Mouse (Mus musculus) retina, adult 2 months (tissue): ENCODE data around the gene Tulp4.

Experiments
- DNase-seq: peaks from one replicate; pipeline ENCODE4 v3.0.0-alpha.2; 2012; ENCODE audit warnings: low read depth, low spot score

Gene Tulp4

DNA sequence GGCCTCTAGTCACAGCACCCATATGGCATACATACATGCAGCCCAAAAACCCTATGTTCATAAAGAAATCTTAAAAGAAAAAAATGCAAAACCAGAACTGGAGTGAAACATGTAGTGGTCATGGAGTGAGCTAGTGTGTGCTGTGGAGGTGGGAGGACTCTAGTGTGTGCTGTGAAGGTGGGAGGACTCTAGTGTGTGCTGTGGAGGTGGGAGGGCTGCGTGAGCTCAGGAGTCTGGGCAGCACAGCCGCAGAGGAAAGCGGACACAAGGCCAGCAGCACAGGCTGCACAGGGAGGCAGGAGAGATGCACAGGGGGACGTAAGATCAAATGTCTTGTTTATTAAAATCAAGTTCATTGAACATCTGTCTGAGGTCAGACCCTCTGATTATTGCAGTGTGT, 17.5 kb downstream of the Tulp4 start:
- no peak for DNase-seq

DNA sequence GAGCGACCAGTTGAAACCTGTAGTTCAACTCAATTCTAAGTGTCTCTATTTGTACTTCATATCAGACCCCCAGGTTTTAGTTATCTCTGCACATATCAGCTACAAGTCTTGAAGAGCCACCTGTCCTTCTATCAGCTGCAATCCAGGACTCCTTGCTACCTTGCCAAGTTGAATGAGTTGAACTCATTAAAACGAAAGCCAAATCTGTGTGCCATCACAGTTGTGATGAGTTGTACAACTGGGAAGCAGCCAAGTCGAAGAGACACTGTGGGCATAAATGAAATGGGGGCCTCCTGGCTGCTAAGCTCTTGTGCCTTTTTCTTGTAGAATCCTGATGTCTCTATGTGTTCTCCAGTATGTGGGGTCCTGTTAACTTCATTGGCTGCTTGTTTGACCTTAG, 19.2 kb downstream of the Tulp4 start:
- DNase-seq, result no peak

- no peak for DNase-seq
Measured at GRCm38 (mm10) chr17:6128039-6128438, 21.8 kb downstream of the Tulp4 start.

GRCm38 (mm10) chr17:6129361-6129760, 23.1 kb downstream of the Tulp4 start:
- DNase-seq, result no peak

DNA sequence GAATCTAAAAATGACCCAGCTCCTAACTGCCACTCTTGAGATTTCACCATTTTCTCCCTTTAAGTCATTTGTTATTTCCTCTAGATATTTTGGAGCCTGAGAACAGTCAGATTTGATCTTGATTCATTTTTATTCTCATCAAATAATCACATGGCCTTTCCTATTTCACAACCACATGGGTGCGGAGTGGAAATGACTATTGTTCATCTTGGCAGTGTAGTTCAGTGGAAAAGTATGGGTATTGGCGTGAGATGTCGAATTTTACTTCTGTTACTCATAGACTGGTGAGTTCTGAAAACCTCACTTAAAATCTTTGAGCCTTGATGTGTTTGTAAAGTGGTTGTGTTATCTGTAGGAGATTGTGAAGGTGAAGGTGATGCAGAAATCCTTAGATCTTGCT, 24.8 kb downstream of the Tulp4 start:
- DNase-seq, result no peak

- no peak for DNase-seq
Measured at GRCm38 (mm10) chr17:6140875-6141274, 34.6 kb downstream of the Tulp4 start.

GRCm38 (mm10) chr17:6141344-6141743, 35.1 kb downstream of the Tulp4 start:
- no peak for DNase-seq

GRCm38 (mm10) chr17:6145244-6145643, 39.0 kb downstream of the Tulp4 start:
- DNase-seq, result no peak

- DNase-seq, result no peak
Measured at GRCm38 (mm10) chr17:6152941-6153340, 46.7 kb downstream of the Tulp4 start.

GRCm38 (mm10) chr17:6153581-6153980, 47.3 kb downstream of the Tulp4 start:
- no peak for DNase-seq

DNA sequence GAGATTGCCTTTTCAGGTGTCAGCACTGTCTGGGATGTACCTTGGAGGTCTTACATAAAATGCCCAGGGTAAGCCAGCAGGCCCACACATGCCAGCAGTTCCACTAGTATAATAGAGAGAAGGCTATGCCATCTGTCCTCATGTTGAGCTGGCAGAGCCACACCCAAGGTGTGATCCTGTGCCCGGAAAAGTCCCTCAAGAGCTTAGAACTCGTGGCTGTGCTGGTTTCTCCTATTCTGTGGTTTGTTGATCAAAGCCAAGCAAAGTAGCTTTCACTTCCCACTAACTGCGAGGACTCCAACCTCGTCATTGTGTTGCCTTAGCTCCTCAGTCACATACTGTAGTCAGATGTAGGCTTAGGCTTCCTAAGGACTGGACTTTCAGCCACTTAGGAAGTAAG, 48.1 kb downstream of the Tulp4 start:
- no peak for DNase-seq

DNA sequence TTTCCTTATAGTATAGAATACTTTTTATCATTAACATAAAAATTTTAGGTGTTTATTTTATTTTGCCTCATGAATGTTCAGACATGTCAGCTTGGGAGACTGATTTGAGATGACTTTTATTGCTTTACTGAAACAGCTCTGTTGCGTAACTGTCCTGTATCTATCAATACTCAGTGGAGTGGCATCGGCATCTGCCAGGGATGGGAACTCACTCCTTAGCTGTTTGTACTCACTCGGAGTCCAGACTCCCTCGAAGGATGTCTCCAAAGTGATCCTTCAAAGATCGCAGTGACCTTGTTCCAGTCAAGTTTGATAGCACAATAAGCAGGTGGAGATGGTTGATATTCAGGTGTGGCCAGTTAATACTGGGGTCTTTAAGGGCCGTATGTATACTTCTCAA, 54.3 kb downstream of the Tulp4 start:
- no peak for DNase-seq

GRCm38 (mm10) chr17:6161916-6162315, 55.7 kb downstream of the Tulp4 start:
- DNase-seq, result no peak

GRCm38 (mm10) chr17:6162761-6163160, 56.5 kb downstream of the Tulp4 start:
- no peak for DNase-seq

GRCm38 (mm10) chr17:6164911-6165310, 58.7 kb downstream of the Tulp4 start:
- DNase-seq, result no peak

DNA sequence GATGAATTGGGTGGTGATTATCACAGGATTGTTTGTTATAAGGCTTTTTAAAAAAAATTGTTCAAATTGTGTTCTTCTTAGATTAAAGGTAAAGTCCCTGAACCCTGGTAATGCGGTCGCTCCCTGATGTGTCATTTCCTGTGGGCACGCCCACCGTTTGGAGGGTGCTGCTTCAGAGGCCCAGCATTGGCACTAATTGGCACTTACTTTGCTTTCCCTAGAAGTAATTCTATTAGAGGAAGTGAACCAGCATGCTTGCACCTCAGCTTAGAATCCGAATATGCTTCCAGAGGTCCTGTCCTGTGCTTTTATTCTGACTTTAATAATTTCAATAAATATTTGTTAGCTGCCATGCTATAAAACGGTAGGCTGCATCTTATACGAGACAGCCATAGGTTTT, 66.2 kb downstream of the Tulp4 start:
- DNase-seq, result no peak

DNA sequence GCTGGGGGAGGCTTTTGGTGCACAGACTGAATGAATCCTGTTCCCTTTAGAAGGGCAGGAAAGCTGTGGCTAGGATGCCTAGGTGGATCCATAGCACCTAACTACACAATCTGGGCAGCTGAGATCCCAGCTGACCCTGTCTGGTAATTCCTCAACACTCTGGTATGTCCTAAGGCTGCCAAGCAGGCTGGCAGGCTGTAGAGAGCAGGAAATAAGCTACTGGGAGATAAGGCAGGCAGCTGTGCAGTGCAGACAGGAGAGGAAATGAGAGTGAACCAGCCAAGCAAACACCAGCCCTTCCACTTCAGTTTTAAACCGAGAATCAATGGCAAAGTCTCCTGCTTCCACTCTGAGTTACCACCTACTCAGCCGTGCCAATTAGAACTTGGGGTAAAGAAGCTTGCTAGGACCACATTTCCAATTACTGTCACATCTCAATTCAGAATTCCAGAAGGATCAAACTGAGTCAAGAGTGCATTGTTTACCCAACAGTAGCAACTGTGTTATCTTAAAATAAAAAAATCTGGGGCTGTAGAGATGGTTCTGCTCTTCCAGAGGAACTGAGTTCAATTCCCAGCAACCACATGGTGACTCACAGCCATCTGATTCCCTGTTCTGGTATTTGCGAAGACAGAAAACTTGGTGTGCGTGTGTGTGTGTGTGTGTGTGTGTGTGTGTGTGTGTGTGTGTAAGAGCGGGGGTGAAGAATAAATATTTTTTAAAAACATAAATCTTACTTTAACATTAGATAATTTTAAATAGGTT, 66.9 kb downstream of the Tulp4 start:
- DNase-seq, result no peak

DNA sequence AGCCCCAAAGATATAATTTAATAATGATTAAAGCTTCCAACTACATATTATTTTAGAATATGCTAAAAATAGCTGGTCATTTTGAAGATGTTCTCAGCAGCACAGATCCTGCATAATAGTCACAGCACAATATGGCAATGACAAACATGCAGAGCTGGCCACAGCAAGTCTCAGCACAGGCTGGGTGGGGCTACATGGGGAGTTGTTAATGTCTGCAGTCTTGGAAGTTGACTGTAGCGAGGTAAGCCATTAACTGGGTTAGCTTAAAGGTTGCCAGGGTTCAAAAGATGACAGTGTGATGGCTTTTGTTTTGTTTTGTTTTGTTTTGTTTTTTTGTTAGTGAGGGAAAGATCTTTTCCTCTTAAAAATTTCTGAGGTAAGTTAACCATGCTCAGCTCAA, 68.3 kb downstream of the Tulp4 start:
- no peak for DNase-seq

DNA sequence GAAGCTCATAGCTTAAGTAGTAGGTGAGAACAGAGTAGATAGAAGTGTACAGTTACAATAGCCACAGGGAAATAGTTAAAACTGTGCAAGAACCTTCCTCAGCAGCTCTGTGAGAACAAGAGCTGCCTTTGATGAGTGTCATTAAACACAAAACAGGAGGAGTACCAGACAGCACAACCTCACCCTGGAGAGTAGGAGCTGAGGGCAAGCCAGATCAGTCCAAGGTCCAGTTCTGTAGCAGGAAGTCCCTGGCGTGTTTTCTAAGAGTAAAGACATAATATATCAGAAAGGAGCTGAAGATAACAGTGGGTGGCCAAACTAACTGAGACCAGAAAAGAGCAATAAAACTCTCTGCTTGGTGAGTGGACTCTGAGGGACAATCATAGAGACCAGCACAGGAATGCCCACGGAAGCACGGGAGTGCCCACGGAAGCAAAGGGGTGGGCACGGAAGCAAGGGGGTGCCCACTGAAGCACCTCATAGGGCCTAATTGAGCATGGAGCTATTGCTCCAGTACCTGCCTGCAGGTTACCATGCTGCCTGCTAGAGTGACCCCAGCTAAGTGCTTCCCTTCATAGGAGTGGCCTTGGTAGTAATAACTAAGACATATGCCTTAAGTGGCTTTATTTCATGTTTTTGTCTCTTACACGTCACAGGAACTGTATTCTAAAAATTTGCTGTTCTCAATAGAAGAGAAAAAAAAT, 72.5 kb downstream of the Tulp4 start:
- no peak for DNase-seq

- DNase-seq, result no peak
Measured at GRCm38 (mm10) chr17:6179389-6179788, 73.2 kb downstream of the Tulp4 start.

DNA sequence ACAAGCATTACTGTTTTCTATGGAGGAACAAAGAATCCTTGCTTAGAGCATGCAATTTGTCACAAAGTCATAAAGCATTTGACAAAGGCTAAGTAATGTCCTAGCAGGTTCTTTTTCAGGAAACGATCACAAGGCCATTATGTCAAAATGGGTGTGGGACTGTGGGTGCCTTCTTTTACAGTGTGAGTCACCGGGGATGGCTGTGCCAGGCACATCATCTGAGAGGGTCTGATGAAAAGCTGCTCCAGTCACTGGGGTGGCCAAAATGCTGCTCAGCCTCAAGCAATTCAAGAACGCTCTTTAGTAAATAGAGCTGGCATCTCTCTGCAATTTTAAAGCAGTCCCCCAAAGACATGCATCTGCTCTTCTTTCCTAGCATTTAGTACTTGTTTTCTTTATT, 74.2 kb downstream of the Tulp4 start:
- DNase-seq, result no peak

- DNase-seq, result no peak
Measured at GRCm38 (mm10) chr17:6182715-6183114, 76.5 kb downstream of the Tulp4 start.

- no peak for DNase-seq
Measured at GRCm38 (mm10) chr17:6186651-6187050, 80.4 kb downstream of the Tulp4 start.
